Mouse (Mus musculus) heart, adult 2 months (tissue): ENCODE data around the gene Actl7a. TPM values are rescaled to one million over a fixed set of nuclear protein-coding genes. Genes with fewer than 3 reads are reported as not detected.
A peak's percentile ranks its signal among the peaks of the same experiment; 100 is the strongest.

ENCODE experiments used
- DNase-seq, 2 experiments: peaks; one replicate each; pipeline ENCODE4 v3.0.0; 2021
- H3K27ac ChIP-seq: fragments of 200-600 bp; 2 replicates; pipeline ENCODE4 v1.8.1; 2022
- H3K27me3 ChIP-seq: fragments of 200-500 bp; 2 replicates; pipeline ENCODE4 v1.6.1; 2012; ENCODE audit warnings: mild to moderate bottlenecking, low read length, inconsistent platforms, mixed read lengths; ENCODE audit not compliant: control insufficient read depth, insufficient read depth
- H3K36me3 ChIP-seq: fragments of 200-500 bp; 2 replicates; pipeline ENCODE4 v1.6.1; 2012; ENCODE audit warnings: low read length, inconsistent platforms; ENCODE audit not compliant: control insufficient read depth, insufficient read depth
- H3K4me1 ChIP-seq: fragments of 200-500 bp; 2 replicates; pipeline ENCODE4 v1.6.1; 2011; ENCODE audit warnings: low read length; ENCODE audit not compliant: control insufficient read depth, insufficient read depth
- H3K4me3 ChIP-seq: fragments of 200-600 bp; 2 replicates; pipeline ENCODE4 v1.8.1; 2022
- H3K79me2 ChIP-seq: fragments of 200-500 bp; replicated peaks from 2 replicates; pipeline ENCODE4 v1.6.1; 2012; ENCODE audit warnings: mild to moderate bottlenecking, inconsistent platforms, low read length, moderate library complexity, mixed read lengths; ENCODE audit not compliant: control insufficient read depth, insufficient read depth
- H3K9ac ChIP-seq: fragments of 200-500 bp; 2 replicates; pipeline ENCODE4 v1.6.1; 2012; ENCODE audit warnings: low read depth, mild to moderate bottlenecking, control low read depth, inconsistent platforms, low read length, mixed read lengths
- CTCF ChIP-seq: fragments of 200-600 bp; IDR thresholded peaks from 2 replicates; pipeline ENCODE4 v1.8.1; 2022; ENCODE audit warnings: antibody characterized with exemption, mild to moderate bottlenecking, moderate library complexity
- EP300 ChIP-seq: fragments of 200-500 bp; IDR thresholded peaks from 2 replicates; pipeline ENCODE4 v1.6.1; 2011; ENCODE audit warnings: low read depth, low read length, control low read depth; ENCODE audit not compliant: insufficient read depth
- POLR2A ChIP-seq: fragments of 200-500 bp; IDR thresholded peaks from 2 replicates; pipeline ENCODE4 v1.6.1; 2011; ENCODE audit warnings: mild to moderate bottlenecking, low read depth, low read length, control low read depth; ENCODE audit not compliant: insufficient read depth
- WGBS: fragments of 180-500 bp; shearing (Covaris S2); methylation state at CpG from one replicate; pipeline ENCODE4 v1.1.7; 2018; 5-methylcytosine and 5-hydroxymethylcytosine counted together
- intact Hi-C: fragments of 180-260 bp; cut with DNase I; formaldehyde crosslinking; loops from one replicate; pipeline ENCODE4 v1.15.1; 2025
- polyA plus RNA-seq: library from polyadenylated mRNA; depleted of rRNA; stranded (reverse); fragments of >200 nt; gene quantifications from 2 replicates; pipeline ENCODE4 v1.2.3, GENCODE M21; 2012
- total RNA-seq, 2 experiments: library from RNA; stranded (reverse); gene quantifications; 2 replicates each; pipeline ENCODE4 v1.2.3; 2021

Actl7a gene
- total and polyA plus RNA-seq, 3 experiments: 0.37 TPM; not detected in 2

- intact Hi-C loops: no loop called here
- no peaks in the 10 kb centered on the region for H3K36me3 ChIP-seq
- H3K4me1 ChIP-seq: peaks cover 1% of the 10 kb centered on the region; the same call in 1 of the 2 replicates
- no peak overlapping the region for H3K4me3 ChIP-seq
- H3K79me2 ChIP-seq: no peaks in the 10 kb centered on the region
- TF ChIP-seq POLR2A: no peak
- no peak for TF ChIP-seq CTCF
- no peak for TF ChIP-seq EP300
- no peak overlapping the region for H3K27ac ChIP-seq
- H3K27me3 ChIP-seq: no peaks in the 10 kb centered on the region
- DNase-seq: no peak
- WGBS: 85% methylated on average over 6 of the region's 6 CpGs
- no peak overlapping the region for H3K9ac ChIP-seq
These were observed 20.0 kb upstream of the Actl7a start for GRCm38 (mm10) chr4:56723237-56723636.

GRCm38 (mm10) chr4:56725839-56726238, 17.4 kb upstream of the Actl7a start:
- no peaks in the 10 kb centered on the region for H3K36me3 ChIP-seq
- no peak for DNase-seq
- no peaks in the 10 kb centered on the region for H3K4me1 ChIP-seq
- H3K9ac ChIP-seq: no peak overlapping the region
- H3K27ac ChIP-seq: no peak overlapping the region
- intact Hi-C loops: no loop called here
- no peaks in the 10 kb centered on the region for H3K27me3 ChIP-seq
- H3K4me3 ChIP-seq: no peak overlapping the region
- WGBS: 56% methylated on average over 8 of the region's 8 CpGs
- no peaks in the 10 kb centered on the region for H3K79me2 ChIP-seq
- TF ChIP-seq POLR2A (no peak), CTCF (peak; percentile 53)

GRCm38 (mm10) chr4:56740020-56740485, 3.2 kb upstream of the Actl7a start, which contains the start of gene Gm26657:
Gene Gm26657, plus strand, starts transcription at chr4:56740070.
- H3K36me3 ChIP-seq: no peaks in the 10 kb centered on the region
- TF ChIP-seq EP300 (no peak), CTCF (no peak)
- no peaks in the 10 kb centered on the region for H3K27me3 ChIP-seq
- no peaks in the 10 kb centered on the region for H3K4me1 ChIP-seq
- H3K4me3 ChIP-seq: no peak within 1 kb of the TSS
- H3K79me2 ChIP-seq: no peaks in the 10 kb centered on the region
- no peak within 1 kb of the TSS for H3K9ac ChIP-seq
- intact Hi-C loops: no loop called here
- 82% methylated on average over 18 of the region's 18 CpGs for WGBS
- DNase-seq: no peak
- no peak within 1 kb of the TSS for H3K27ac ChIP-seq

- intact Hi-C loops: no loop called here
These were observed 2.6 kb upstream of the Actl7a start for GRCm38 (mm10) chr4:56740611-56741010.

GRCm38 (mm10) chr4:56741041-56741493, 2.1 kb upstream of the Actl7a start, which contains the start of gene Actl7b:
Gene Actl7b, minus strand, starts transcription at chr4:56741443.
- Histone ChIP-seq H3K4me3 (no peak within 1 kb of the TSS), H3K36me3 (no peaks in the 10 kb centered on the region), H3K9ac (no peak within 1 kb of the TSS), H3K27me3 (no peaks in the 10 kb centered on the region), H3K79me2 (no peaks in the 10 kb centered on the region), H3K4me1 (no peaks in the 10 kb centered on the region), H3K27ac (no peak within 1 kb of the TSS)
- 94% methylated on average over 13 of the region's 13 CpGs for WGBS
- DNase-seq: no peak
- intact Hi-C loops: no loop called here
- no peak for TF ChIP-seq POLR2A
- TF ChIP-seq CTCF: no peak
- no peak for TF ChIP-seq EP300

More at GRCm38 (mm10) chr4:56740611-56741010, 2.6 kb upstream of the Actl7a start:
- no peaks in the 10 kb centered on the region for H3K36me3 ChIP-seq
- H3K27me3 ChIP-seq: no peaks in the 10 kb centered on the region
- no peak overlapping the region for H3K27ac ChIP-seq
- no peak overlapping the region for H3K4me3 ChIP-seq
- H3K79me2 ChIP-seq: no peaks in the 10 kb centered on the region
- no peaks in the 10 kb centered on the region for H3K4me1 ChIP-seq
- DNase-seq: no peak
- WGBS: 96% methylated on average over 20 of the region's 20 CpGs
- H3K9ac ChIP-seq: no peak overlapping the region
- TF ChIP-seq POLR2A (no peak), CTCF (no peak), EP300 (no peak)

GRCm38 (mm10) chr4:56742698-56743097, 515 bp upstream of the Actl7a start:
- intact Hi-C loops: no loop called here
- no peak overlapping the region for H3K27ac ChIP-seq
- no peaks in the 10 kb centered on the region for H3K36me3 ChIP-seq
- DNase-seq: no peak
- WGBS: 84% methylated on average over 4 of the region's 4 CpGs
- no peak for TF ChIP-seq EP300
- TF ChIP-seq POLR2A: no peak
- TF ChIP-seq CTCF: no peak
- H3K9ac ChIP-seq: no peak overlapping the region
- H3K79me2 ChIP-seq: no peaks in the 10 kb centered on the region
- H3K4me3 ChIP-seq: no peak overlapping the region
- no peaks in the 10 kb centered on the region for H3K27me3 ChIP-seq
- no peaks in the 10 kb centered on the region for H3K4me1 ChIP-seq
